Mouse (Mus musculus): Measurements from ENCODE around the gene Tarbp2. TPM values are rescaled to one million over a fixed set of nuclear protein-coding genes. Genes with fewer than 3 reads are reported as not detected.
A peak's percentile ranks its signal among the peaks of the same experiment; 100 is the strongest.

The Tarbp2 gene
- total RNA-seq, 2 experiments from 2014 or later: 36.0 to 43.1 TPM

DNA sequence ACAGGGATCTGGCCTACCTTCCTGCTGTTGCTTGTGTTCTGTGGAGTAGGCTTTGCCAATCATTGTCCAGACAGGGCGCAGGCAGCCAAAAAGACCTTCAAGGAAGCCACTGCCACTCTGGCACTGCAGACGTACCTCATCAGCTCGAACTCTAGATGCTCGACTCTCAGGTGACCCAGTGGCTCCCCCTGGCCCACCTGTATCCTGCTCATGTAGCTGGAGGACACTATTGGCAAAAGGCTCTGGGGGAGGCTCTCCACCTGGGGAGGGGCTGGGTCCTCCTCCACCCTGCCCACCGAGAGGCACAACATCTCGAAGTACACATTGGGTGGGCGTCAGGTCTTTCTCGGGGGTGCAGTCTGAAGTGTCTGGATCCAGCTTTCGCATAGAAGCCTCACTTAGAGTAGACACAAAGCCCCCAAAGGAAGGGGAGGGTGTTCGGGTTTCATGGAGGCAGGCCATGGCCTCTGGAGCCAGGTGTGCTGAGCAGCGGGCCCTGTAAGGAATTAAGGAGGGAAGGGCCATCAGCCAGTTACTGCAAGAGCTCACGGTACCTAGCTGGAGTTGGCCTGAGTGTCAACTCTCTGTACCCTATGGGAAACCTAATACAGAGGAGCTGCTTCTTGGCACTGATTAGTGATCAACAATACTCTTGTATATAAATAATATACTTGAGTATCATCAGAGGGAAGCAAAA, 12.8 kb upstream of the Tarbp2 start:
- no peak for DNase-seq

DNA sequence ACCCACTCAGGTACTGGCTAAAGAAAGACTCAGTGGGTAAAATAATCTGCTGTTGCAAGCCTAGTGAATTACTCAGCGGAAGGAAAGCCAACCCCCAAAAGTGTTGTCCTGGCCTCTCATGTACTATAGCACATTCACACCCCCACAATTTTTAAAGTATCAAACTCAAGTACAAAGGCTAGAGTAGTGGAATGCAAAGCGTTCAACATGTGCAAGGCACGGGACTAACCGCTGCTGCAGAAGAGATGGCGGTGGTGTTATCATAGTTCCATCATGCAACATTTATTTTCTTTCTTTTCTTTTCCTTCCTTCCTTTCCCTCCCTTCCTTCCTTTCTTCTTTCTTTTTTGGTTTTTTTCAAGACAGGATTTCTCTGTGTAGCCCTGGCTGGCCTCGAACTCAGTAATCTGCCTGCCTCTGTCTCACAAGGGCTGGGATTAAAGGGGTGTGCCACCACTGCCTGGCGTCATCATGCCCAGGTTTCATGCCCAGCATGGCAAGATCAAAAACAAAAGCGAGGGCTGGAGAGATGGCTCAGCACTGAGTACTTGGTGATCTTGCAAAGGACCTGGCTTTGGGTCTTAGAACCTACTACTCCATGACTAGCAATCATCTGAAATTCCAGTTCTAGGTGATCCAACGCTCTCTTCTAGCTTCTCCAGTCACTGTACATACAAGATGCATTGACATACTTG, 12.1 kb upstream of the Tarbp2 start:
- no peak for DNase-seq

DNA sequence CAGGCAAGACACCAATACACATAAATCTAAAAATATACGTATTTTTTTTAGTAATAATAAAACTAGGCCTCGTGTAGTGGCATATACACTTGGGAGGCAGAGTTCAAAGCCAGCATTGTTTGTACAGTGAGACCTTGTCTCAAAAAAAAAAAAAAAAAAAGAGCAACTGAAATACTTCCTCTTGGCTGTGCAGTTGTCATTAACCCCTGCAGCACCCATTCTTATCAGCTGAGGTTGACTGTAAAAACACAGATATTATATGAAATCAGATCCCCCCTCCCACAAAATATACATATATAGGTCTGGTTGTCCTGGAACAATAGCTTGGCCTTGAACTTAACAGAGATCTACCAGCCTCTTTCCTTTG, 11.5 kb upstream of the Tarbp2 start:
- DNase-seq: no peak

DNA sequence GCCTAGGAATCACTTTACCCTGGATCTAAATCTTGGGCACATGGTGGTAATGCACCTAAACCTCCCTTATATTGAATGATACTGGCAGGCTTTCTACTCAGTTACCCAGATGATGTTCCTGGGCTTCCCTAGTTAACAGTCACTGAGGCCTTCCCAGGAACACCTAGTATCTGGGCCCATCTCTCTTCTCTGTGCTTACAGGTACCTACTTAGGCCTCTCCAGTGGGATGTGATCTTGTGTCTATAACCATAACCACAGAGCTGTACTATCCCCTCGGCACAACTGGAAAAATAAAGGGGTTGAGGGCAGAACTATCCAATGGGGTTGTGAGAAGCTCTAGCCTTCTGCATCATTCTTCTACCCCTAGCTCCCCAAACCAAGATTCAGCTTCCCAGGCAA, 11.1 kb upstream of the Tarbp2 start:
- DNase-seq: no peak

DNA sequence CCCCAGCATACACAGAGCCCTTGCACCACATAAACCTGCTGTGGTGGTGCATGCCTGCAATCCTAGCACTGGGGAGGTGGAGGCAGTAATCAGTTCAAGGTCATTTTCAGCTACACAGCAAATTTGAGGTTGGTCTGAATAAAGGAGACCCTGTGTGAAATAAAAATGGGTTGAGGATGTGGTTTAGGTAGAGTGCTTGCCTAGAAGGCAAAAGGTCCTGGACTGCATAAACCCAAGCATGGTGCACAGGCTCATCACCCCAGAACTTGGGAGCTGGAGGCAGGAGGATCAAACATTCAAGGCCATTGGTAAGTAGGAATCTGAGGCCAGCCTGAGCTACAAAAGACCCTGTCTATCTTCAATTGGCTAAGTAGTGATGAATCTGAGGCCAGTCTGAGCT, 10.4 kb upstream of the Tarbp2 start:
- no peak for DNase-seq

DNA sequence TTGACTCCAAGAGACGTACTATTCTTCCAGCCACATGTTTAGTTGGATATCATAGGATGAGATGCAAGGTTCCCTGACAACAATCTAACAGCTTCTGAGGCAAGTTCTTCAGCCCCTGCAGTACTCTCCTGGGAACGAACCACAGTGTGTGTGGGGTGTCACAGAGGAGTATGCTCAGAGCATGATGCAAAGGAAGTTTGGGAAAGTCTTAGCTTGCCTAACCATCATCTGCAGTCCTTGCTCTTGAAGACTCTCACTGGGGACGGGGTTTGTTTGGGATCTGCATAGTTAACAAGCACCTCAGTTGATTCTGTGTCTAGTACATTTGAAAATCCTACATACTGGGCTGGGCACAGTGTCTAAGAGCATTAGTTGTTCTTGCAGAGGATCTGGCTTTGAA, 9.7 kb upstream of the Tarbp2 start:
- DNase-seq: no peak

DNA sequence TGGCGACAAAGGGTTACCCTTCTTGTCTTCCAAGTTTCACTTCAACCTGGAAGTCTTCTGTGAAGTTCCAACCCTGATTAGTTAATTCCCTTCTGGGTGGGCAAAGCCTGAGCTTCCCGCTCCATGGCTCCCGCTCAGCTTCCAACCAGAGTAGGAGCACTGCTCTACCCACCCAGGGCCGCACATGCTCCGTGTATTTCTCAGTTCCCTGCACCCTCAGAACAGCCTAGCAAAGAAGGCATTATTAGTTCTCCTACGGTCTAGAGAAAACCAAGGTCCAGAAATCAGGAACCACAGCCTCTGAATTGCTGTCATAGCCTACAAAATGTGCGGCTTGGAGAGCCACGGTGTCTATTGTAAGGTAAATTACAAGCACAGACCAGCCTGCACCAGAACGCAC, 7.9 kb upstream of the Tarbp2 start:
- DNase-seq: no peak

DNA sequence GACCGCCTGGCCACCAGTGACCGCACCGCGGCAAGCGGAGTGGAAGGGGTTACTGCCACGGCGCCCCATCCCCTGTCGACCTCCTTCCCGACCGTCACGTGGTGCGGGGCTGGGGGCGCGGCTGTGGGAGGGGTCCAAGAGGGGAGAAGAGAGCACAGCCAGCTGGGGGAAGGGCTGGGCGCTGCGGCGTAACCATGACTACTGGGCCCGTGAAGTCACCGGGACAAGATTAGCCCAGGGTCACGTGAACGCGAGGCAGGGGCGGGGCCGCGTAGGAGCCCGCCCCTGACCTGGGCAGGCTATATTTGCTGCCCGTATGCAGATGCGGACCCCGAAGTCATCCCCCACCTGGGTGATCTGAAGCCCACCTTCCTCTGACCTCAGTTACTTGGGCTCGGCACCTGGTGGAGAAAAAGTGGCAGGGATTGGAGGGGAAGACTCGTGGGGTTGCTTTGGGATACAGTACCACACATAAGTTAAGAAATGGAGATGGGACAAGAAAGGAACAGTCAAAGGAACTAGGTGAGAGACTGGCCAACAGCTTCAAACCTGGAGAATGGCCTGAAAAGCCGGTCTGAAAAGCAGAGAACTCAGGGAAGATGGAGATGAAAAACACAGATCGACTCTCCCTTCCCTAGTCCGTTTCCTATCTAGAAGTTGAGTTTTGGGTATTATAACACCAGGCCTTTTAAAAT, 7.3 kb upstream of the Tarbp2 start:
- peak; percentile 92 for DNase-seq

DNA sequence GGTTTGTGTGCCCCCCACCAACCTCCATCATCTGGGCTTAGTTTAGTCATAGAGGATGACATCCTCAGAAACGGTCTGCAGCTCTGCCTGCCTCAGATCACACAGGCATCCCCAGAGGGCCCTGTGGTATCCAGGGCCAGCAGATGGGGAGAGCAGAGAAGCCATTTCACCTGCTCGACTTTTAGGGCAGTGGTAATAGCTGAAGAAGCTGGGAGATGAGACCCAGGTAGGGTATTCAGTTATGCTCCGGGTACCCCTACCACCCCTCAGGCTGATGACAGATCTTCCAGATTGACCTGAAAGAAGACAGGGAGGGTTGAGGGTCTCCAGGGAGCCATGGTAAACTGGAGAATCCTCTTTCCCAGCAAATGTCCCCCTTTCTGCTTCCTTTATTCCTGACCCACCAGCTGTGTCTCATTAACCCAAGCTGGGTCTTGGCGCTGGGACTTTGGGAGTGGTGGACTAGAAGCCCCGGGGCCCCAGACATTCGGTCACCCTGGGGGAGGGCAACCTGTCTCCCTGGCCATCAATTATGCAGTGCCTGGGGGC, 6.6 kb upstream of the Tarbp2 start:
- no peak for DNase-seq

DNA sequence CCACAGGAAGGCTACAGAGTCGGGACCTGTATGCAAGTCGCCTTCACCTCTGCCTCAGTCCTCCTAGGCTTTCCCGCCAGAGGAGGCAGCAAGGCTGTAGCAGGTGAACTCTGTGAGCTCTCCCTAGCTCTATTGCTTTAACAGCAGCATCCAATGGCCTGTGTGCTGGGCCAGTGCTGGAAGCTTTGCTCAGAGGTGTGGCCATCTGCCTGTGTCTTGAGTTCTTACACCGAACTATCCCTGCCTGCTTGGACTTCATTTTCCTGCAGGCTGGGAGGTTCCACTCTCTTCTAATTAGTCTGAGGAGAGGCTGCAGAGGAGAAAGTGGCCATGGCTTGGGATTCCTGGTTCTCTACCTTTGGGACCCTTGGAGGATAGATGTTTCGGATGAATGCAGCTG, 6.0 kb upstream of the Tarbp2 start:
- no peak for DNase-seq

DNA sequence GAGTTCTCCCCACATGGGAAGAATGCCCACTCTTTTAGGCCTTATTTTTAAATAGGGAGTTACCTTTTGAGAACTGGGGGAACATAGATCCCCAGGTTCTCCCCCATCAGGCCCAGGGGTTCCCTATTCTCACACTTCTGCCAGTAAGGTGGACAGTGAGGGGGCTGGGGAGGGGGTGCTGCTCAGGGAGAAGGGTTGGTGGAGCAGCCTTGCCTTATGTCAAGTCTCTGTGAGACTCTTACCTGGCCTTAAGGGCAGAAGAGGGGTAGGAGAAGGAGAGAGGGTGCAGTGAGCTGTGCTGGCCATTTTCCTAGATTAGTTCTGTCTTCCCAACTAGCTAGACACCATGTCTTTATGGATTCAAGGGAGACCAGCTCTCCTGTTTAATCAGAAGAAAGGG, 5.5 kb upstream of the Tarbp2 start:
- DNase-seq: no peak

DNA sequence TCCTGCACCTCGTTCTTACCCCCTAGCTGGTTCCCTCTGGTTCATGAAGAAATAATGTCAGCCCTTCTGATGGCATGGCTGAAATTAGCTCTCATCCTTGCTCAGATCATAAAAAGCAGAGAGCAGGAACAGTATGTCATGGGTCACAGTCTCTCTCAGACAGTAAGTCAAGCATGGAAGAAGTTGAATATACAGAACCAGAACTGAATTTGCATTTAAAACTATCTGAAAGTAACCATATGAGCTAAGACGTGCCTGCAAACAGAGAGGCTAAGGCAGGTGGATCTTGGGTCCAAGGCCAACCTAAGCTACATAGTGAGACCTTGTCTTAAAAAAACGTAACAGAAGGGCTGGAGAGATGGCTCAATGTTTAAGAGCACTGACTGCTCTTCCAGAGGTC, 5.0 kb upstream of the Tarbp2 start:
- no peak for DNase-seq

DNA sequence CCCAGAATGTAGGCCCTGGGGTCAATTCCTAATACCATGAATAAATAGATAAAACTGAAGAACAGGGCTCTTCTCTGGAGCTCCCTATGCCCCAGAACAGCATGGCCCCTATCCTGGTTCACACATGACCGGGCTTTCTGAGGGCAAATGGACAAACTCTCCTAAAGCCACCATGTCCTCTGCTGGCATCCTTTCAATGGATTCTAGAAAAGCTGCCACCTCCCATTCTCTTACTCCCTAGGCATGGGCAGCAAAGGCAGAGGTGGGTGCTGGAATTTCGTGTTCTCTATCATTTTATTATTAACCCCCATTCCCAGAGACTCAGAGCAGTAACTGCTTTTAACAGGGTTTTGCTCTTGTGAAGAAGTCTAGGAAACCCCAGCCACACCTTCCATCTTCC, 2.7 kb upstream of the Tarbp2 start:
- DNase-seq: no peak

DNA sequence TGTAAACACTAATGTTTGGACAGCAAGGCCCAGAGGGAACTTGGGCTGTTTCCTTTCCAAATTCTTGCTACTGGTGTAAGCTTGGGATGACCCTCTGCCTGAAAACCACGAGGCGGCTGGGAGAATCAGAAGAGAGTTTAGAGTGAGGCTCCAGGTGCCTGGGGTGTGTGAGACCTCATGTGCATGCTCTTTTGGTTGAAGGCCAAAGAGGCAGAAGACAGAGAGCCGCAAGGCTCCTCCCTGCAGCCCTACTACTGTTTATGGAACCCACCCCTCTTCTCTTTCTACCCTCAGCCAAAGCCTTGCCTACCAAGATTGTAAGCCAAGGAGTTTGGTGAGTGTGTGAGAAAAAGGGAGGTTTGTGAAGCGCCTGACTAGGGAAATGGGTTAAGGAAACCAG, 2.2 kb upstream of the Tarbp2 start:
- DNase-seq: no peak

DNA sequence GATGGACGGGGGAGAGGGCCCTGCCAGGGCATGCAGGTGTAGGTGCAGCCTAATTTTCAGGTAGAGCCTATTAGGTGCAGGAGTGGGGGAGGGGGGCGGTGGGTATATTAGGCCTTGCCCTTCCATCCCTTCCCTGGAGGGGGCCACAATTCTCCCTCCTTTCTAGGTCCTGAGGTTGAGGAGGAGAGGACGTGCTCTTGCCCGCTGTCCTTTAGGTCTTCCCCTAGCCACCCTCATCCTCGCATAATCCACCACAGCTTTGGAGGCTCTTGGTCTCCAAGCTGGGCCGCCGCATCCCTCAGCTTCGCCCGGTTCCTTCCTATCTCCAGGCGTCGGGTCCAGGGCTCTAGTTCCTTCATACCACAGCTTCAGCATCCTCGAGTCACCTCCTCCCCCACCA, 1.7 kb upstream of the Tarbp2 start:
- no peak for DNase-seq

DNA sequence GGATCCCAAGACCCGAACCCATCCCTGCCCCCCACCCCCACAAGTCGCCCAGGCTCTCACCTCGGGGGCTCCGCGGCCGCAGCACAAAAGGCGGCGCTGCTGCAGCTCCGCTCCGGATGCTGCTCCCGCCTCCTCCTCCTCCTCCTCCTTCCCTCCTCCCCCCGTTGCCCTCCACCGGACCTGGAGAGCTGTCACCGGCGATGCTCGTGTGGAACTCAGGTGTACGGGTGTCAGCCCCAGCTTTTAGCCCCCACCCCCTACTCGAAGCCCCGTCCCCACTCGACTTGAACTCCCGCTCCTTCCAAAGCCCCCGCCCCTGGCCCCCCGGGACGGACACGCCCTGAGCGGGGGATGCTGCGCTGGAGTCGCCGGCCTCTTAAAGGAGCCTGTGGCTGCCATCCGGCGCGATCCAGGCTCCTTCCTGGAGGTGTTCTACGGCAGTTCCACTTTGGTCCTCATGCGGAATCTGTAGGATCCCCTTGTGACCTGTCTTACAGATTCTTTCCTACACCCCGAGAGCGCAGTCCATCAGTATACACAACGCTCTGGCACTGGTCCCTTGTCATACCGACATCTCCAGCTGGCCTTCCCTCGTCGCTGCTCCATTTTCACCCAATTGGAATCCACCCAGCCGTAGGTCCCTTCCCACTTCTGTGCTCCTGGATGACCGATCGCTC, 1.1 kb upstream of the Tarbp2 start, which contains the start of gene Map3k12:
TSS of gene Map3k12 (minus strand) at position 337 of the 677 bp plus-strand sequence.
- DNase-seq: peak; percentile 80

DNA sequence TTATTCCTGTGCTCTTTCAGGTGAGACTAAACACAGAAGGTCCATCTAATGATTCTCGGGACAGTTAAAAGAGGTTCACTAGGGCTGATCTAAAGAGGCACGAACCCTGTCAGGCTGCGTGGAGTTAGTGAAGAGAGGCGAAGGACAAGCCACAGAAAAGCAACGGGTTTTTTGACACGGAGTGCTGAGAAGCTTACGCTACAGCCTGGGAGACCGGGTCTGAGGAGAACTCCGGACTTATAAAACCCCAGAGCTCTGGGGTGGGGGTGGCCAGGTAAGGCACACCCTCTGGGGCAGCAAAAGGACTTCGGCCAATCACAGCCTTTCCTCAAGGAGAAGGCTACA, 389 bp upstream of the Tarbp2 start:
- no peak for DNase-seq

DNA sequence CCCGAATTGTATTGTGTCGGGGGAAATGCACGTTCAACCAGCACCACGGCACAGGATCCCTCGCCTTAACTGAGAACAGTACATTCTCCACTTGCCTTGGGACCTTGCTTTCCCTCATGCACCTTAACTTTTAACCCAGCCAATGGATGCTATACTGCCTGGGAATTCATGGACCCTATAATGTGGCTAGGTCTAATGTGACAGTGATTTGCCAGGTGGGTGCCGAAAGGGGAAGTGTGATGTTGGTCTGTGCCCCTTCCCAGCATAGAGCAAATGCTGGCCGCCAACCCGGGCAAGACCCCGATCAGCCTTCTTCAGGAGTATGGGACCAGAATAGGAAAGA, 838 bp downstream of the Tarbp2 start:
- no peak for DNase-seq

DNA sequence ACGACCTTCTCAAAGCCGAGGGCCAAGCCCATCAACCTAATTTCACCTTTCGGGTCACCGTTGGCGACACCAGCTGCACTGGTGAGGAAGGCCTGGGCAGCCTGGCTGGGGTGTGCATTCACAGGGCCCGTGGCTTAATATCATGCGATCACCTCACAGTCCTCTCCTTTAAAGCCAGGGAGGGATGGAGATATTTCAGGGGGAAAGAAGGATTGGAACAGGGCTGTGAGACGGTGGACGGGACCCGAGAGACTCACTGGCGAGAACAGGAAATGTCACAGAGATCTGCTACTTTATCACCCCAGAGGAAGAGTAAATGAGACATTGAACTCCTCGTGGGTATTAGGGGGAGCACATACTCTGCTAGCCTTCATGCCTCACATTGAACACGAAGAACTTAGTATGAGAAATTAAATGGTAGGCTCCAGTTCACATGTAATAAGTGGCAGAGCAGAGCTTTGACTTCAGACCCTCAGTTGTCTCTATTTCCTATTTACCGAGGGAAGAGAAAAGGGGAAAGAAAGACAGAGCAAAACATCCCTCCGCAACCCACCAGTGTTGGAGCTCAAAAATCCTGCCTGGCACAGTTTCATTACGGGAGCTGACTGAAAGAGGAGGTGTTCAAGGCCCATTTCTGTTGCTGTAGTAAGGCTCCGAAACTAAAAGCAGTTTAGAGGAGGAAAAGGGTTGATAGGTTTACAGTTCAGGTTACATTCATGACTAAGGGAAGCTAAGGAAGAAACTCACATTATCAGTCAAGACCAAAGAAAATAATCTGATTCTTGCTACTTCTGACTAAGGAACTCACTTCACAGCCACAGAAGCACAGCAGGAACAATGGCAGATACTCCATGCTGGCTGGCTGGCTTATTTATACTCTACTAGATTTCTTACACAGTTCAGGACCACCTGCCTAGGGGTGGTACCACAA, 1.5 kb downstream of the Tarbp2 start:
- no peak for DNase-seq

DNA sequence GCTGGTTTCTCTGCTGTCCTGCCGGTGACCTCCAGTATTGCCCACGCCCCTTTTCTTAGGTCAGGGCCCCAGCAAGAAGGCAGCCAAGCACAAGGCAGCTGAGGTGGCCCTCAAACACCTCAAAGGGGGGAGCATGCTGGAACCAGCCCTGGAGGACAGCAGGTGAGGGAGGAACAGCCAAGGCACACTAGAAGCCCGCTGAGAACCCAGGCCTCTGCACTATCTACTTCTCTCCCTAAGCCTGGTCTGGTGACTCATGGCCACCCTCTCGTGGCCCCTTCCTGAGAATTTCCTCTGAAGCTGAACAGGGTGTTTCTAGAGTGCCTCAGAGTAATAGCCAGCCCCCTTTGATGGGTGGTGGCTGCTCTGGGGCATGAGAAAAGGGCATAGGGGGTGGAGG, 2.4 kb downstream of the Tarbp2 start:
- DNase-seq: no peak

DNA sequence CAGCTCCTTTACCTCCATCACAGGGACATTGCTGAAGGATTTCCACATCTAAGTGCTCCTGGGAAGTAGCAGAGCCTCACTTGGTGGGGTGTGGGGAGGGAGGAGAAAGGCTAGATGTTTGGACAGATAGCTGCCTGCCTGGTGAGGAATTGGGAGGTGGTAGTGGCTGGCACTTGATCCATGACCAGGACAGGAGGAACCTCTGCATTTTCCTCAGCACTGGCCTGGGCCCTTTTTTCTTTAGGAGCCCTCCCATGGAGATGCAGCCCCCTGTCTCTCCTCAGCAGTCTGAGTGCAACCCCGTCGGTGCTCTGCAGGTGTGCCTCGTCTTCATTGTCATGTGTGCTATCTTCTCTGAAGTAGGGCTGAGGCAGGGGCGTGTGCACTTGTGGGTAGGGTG, 3.5 kb downstream of the Tarbp2 start:
- no peak for DNase-seq

All from adrenal gland, postnatal 10 days (tissue).